Mouse (Mus musculus) neural tube, embryonic 14.5 days (tissue): ENCODE data around the gene Plekhn1. TPM values are rescaled to one million over a fixed set of nuclear protein-coding genes. Genes with fewer than 3 reads are reported as not detected.

Experiments
- ATAC-seq: fragments of 200-750 bp; cut with Nextera tagmentation; 2 replicates; pipeline ENCODE4 v1.8.0; 2017; ENCODE audit warnings: low read depth, mild to moderate bottlenecking, moderate TSS enrichment, moderate library complexity
- H3K27ac ChIP-seq: fragments of 300-500 bp; sonication (generic); 2 replicates; pipeline ENCODE4 v1.5.1; 2014; ENCODE audit warnings: low read depth, mild to moderate bottlenecking, control low read depth, low read length, moderate library complexity, mixed read lengths
- H3K27me3 ChIP-seq: fragments of 300-500 bp; sonication (generic); 2 replicates; pipeline ENCODE4 v1.6.1; 2014; ENCODE audit warnings: low read length; ENCODE audit not compliant: control insufficient read depth, insufficient read depth
- H3K36me3 ChIP-seq: fragments of 300-500 bp; sonication (generic); 2 replicates; pipeline ENCODE4 v1.6.1; 2014; ENCODE audit warnings: low read length, mixed read lengths; ENCODE audit not compliant: control insufficient read depth, insufficient read depth
- H3K4me1 ChIP-seq: fragments of 300-500 bp; sonication (generic); 2 replicates; pipeline ENCODE4 v1.6.1; 2014; ENCODE audit warnings: low read length; ENCODE audit not compliant: control insufficient read depth, insufficient read depth
- H3K4me2 ChIP-seq: fragments of 300-500 bp; sonication (generic); 2 replicates; pipeline ENCODE4 v1.6.1; 2014; ENCODE audit warnings: mild to moderate bottlenecking, low read depth, low read length, control low read depth
- H3K4me3 ChIP-seq: fragments of 300-500 bp; sonication (generic); 2 replicates; pipeline ENCODE4 v1.5.1; 2014; ENCODE audit warnings: low read depth, low read length, control low read depth, mixed read lengths
- H3K9ac ChIP-seq: fragments of 300-500 bp; sonication (generic); replicated peaks from 2 replicates; pipeline ENCODE4 v1.6.1; 2014; ENCODE audit warnings: low read depth, mild to moderate bottlenecking, control low read depth, low read length, mixed read lengths
- H3K9me3 ChIP-seq: fragments of 300-500 bp; sonication (generic); 2 replicates; pipeline ENCODE4 v1.6.1; 2016; ENCODE audit warnings: low read length; ENCODE audit not compliant: control insufficient read depth
- WGBS: fragments of 180-500 bp; shearing (Covaris S2); extraction: QIAGEN DNeasy Blood & Tissue Kit; methylation state at CpG from one replicate; pipeline ENCODE4 v1.1.7; 2014; 5-methylcytosine and 5-hydroxymethylcytosine counted together
- polyA plus RNA-seq: library from polyadenylated mRNA; unstranded; fragments of >200 nt; fragmentation: Nextera tagmentation; extraction: Ambion mirVana; gene quantifications from 2 replicates; pipeline ENCODE4 v1.2.1, GENCODE M21; 2014

Gene Plekhn1
- polyA plus RNA-seq, 1 experiment from 2014 or later = 31.6 TPM

DNA sequence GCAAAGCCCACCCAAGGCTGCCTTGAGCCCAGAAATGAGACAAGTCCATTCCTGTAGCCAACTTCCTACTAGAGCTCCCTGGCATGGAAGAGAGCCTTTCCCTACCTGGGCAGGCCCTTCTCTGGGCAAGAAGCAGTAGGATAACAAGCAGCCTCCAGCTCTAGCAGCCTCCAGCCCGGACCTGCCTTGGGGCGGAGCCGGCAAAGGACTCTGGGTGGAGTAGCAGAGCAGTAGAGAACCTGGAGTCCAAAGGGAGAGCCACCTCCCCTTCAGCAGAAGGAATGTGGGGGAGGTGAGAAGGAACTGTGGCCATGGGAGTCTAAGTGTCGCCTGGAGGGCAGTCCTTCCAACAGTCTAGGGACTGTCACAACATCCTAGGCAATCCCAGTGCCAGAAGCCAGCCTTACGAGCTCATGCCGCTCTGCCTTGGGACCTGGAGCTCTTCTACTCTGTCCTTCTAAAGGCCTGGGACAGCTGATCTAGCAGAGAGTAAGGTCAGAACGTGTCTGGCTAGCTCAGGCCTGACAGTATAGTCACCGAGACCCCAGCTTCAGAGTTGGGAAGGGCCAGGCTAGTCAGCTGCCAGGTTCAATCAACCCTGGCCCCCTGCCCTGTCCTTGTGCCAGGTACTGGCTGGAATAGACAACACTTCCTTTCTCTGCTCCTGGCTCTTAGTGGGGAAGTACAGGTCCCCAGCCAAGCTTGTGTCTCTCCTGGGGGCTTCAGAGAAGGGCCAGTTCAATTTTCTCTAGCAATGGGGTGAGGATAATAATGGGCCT, 42.0 kb downstream of the Plekhn1 start:
- Histone ChIP-seq H3K36me3 (no peaks in the 10 kb centered on the region; the same call in 1 of the 2 replicates), H3K9ac (no peak overlapping the region), H3K27me3 (no peaks in the 10 kb centered on the region), H3K27ac (0 out of 2 replicates have a peak overlapping the region, but pooled peaks have one; percentile 28), H3K9me3 (no peaks in the 10 kb centered on the region), H3K4me1 (peaks cover 52% of the 10 kb centered on the region), H3K4me2 (no peak overlapping the region), H3K4me3 (no peak overlapping the region)
- WGBS = 54% methylated on average over 8 of the region's 8 CpGs
- ATAC-seq = no peak

DNA sequence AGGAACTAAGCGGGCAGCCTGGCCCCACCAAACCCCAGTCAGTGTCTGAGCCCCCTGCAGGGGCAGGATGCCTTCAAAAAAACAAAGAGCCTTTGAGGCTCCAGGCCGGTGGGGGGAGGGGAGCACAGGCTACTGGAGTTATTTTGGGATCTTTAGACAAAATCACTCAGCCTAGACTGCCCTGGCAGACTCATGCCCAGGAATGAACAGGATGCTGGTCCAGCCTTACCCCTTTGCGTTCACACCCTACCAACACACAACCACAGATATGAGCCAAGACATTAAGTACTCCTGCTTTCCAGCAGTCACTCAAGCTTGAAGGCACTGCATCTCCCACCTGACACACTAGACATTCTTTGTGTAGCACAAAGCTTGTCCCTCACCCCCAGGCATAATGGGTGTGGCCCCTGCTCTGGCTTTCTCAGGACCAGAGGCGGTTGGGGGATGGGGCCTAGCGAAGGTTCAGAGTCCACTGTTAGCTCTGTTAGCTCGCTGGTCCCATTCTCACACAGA, 45.8 kb downstream of the Plekhn1 start:
- Histone ChIP-seq H3K27ac (peak overlapping the region; percentile 74), H3K4me3 (no peak overlapping the region), H3K36me3 (no peaks in the 10 kb centered on the region; the same call in 1 of the 2 replicates), H3K9me3 (no peaks in the 10 kb centered on the region), H3K9ac (no peak overlapping the region; the same call in 1 of the 2 replicates), H3K4me2 (peak overlapping the region; percentile 33; the same call in 1 of the 2 replicates), H3K27me3 (no peaks in the 10 kb centered on the region), H3K4me1 (peaks cover 60% of the 10 kb centered on the region)
- WGBS = 9% methylated on average over 6 of the region's 6 CpGs
- ATAC-seq = peak; percentile 36; the same call in 1 of the 2 replicates

DNA sequence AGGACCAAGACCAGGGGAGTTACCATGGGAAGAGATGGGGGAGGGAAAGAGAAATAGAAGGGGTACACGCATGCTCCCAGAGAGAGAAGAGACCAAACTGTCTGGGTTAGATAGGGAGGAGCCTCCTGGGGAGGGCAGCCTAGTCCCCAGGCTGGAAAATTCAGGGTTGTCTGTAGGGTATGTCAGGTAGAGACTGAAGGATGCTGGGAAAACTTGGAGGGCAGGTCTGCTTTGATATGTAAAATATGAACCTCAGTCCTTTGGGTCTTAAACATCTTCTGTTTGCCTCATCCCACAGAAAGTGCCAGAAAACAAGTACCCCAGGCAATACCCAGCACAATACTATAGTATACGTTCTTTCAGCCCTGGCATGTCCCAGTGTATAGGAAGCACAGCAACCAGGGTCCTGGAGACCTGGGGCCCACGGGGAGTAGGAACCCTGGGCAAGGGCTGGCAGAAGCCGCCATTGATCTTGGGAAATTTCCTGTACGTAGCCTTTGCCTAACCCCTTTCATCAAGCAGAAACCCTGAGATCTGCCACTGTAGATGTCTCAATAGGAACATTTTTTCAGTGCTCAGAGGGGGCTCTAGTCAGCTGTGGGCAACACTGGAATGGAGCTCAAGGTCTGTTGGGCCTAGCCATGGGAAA, 46.4 kb downstream of the Plekhn1 start:
- peaks cover 61% of the 10 kb centered on the region for H3K4me1 ChIP-seq
- H3K27me3 ChIP-seq = no peaks in the 10 kb centered on the region
- H3K9ac ChIP-seq = no peak overlapping the region
- H3K4me2 ChIP-seq = no peak overlapping the region
- 33% methylated on average over 5 of the region's 5 CpGs for WGBS
- ATAC-seq = no peak
- no peaks in the 10 kb centered on the region; the same call in 1 of the 2 replicates for H3K36me3 ChIP-seq
- H3K9me3 ChIP-seq = no peaks in the 10 kb centered on the region
- H3K27ac ChIP-seq = peak overlapping the region; percentile 74; the same call in 1 of the 2 replicates
- H3K4me3 ChIP-seq = no peak overlapping the region

DNA sequence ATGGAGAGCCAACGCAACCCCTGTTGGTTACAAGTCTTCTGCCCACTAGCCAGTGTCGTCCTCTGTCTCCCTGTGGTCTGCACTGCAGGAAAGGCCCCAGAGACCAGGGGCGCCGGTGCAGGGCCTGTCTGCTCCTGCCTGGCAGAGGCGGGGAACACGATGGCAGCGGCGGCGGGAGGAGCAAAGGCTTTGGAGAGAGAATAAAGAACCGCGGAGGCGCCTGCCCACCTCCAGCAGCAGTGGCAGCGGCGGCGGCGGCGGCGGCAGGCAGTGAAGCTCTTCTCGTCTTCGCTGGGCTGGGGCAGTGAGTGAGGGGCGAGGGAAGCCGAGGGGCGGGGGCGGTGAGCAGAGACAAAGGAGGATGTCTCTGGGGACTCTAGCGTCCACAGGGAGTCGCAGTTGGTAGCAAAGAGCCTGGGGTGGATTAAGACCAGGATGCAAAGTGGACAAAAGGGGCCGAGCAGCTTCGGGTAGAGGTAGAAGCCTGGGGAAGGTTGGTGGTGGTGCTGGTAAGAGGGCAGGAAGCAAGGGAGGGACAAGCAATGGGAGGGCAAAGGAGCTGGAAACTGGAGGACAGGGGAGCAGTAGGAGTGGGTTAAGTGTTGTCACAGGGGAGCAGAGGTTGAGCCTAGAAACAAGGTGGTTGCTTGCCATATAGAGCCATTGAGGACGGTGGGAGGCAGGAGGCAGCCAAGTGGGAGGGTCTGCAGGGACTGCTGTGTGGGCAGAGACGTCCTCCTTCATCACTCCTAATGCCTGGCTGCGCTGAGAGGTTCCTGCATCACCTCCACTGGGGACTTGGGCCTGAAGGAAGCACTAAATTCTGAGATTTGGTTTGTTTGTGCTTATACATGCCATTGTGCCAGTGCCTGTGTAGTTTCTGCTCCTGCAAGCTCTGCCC, 48.5 kb downstream of the Plekhn1 start:
- H3K9ac ChIP-seq = peak overlapping the region; percentile 84
- H3K4me2 ChIP-seq = peak overlapping the region; percentile 83
- H3K4me3 ChIP-seq = peak overlapping the region; percentile 55
- 4% methylated on average over 30 of the region's 31 CpGs for WGBS
- no peaks in the 10 kb centered on the region for H3K27me3 ChIP-seq
- no peaks in the 10 kb centered on the region for H3K9me3 ChIP-seq
- peak overlapping the region; percentile 94 for H3K27ac ChIP-seq
- ATAC-seq = peak; percentile 50
- peaks cover 5% of the 10 kb centered on the region; the same call in 1 of the 2 replicates for H3K36me3 ChIP-seq
- peaks cover 79% of the 10 kb centered on the region for H3K4me1 ChIP-seq

DNA sequence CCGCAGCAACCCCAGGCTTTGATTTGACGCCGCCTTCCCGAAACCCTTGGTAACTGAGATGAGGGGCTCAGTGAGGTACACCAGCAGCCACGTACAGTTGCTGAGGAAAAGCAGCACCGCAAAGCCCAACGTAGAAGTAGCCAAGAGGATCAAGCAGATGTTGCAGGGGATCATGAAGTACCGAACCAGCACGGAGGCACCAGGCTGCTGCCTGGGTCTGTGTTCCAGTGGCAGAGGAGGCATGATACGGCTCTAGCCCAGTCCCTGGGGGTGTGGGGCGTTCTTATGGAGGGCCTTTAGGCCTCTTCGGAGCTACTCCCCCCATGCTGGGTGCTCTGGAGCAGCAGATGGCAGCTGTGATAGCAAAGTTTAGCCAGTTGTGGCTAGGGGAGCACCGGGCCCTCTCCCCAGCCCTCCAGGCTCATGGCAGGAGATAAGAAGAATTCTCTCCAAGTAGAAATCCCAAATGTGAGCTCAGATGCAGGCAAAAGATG, 49.2 kb downstream of the Plekhn1 start:
- H3K4me2 ChIP-seq = peak overlapping the region; percentile 83
- WGBS = 52% methylated on average over 13 of the region's 13 CpGs
- H3K27ac ChIP-seq = peak overlapping the region; percentile 94
- H3K4me1 ChIP-seq = peaks cover 84% of the 10 kb centered on the region
- no peaks in the 10 kb centered on the region for H3K9me3 ChIP-seq
- H3K36me3 ChIP-seq = peaks cover 5% of the 10 kb centered on the region; the same call in 1 of the 2 replicates
- ATAC-seq = peak; percentile 7; the same call in 1 of the 2 replicates
- H3K9ac ChIP-seq = peak overlapping the region; percentile 84
- peak overlapping the region; percentile 55 for H3K4me3 ChIP-seq
- H3K27me3 ChIP-seq = no peaks in the 10 kb centered on the region

DNA sequence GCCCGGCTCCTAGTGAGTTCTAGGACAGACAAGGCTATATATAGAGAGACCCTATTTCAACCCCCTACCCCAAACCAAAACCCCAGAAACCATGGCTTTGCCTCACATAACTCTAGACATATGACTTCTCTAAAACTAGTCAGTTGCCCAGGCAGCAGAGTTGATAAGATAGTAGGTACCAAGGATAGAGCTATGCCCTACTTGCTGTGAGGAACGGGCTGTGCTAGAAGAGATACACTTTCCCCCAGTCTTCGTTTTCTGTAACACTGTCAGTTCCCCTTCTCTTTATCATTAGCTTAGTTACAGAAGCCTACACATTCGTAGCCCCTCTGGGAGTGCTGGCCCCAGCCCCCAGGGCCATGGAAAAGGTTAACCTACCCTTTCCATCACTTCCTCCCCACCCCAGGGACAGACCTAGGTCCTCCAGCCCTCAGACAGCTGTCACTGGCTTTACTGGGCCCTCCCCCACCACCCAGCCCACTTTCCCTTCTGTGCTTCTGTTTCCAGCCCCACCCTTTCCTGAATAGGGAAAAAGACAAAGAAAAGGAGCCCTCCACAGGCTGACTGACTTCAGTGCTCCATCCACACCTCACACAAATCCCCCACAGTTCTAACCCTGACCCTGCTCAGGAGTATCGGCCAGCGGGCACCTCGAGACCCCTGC, 50.2 kb downstream of the Plekhn1 start:
- H3K4me1 ChIP-seq = peaks cover 83% of the 10 kb centered on the region
- ATAC-seq = no peak
- peak overlapping the region; percentile 94 for H3K27ac ChIP-seq
- 75% methylated on average over 7 of the region's 7 CpGs for WGBS
- H3K4me2 ChIP-seq = peak overlapping the region; percentile 83
- peak overlapping the region; percentile 84 for H3K9ac ChIP-seq
- H3K36me3 ChIP-seq = peaks cover 11% of the 10 kb centered on the region
- H3K27me3 ChIP-seq = no peaks in the 10 kb centered on the region
- H3K9me3 ChIP-seq = no peaks in the 10 kb centered on the region
- peak overlapping the region; percentile 55 for H3K4me3 ChIP-seq

DNA sequence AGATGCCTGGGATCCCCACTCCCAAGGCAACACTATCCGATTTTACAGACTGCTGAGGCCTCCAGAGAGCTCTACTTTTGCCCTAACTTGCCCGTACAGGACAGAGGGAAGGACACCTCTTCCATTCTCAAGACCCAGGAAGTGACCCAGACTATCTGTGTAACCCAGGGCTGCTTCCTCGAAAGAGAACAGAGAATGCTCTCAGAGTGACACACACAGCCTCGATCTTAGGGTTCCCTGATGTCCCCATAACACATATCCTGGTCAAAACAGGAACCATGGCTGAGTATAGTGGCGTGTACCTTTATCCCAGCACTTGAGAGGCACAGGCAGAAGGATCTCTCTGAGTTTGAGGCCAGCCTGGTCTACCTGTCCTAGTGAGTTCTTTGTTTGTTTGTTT, 50.9 kb downstream of the Plekhn1 start:
- H3K27ac ChIP-seq = no peak overlapping the region
- no peaks in the 10 kb centered on the region for H3K9me3 ChIP-seq
- 85% methylated on average over 5 of the region's 5 CpGs for WGBS
- peak overlapping the region; percentile 55 for H3K4me3 ChIP-seq
- peak overlapping the region; percentile 83 for H3K4me2 ChIP-seq
- H3K9ac ChIP-seq = 0 out of 2 replicates have a peak overlapping the region, but pooled peaks have one; percentile 17
- H3K27me3 ChIP-seq = no peaks in the 10 kb centered on the region
- no peak for ATAC-seq
- H3K4me1 ChIP-seq = peaks cover 76% of the 10 kb centered on the region
- peaks cover 18% of the 10 kb centered on the region for H3K36me3 ChIP-seq

DNA sequence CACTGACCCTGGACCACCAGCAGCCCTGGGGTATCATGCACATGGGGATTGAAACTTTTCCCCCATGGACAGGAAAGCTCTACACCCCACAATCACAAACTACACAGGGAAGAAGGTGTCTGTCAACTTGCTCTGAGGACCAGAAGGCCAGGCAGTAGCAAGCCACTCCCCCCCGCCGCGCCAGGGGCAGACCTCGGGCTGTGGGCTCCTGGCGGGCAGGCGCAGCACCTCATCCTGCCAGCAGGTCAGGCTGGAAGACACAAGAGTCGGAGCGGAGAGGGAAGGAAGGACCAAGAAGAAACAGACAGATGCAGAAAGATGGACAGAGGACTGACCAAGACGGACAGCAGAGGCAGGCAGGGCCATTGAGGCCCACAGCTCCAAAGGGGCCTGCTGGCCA, 57.0 kb downstream of the Plekhn1 start:
- Histone ChIP-seq H3K4me2 (no peak overlapping the region), H3K27me3 (no peaks in the 10 kb centered on the region), H3K4me3 (no peak overlapping the region), H3K9ac (no peak overlapping the region), H3K4me1 (peaks cover 21% of the 10 kb centered on the region), H3K36me3 (peaks cover 77% of the 10 kb centered on the region), H3K27ac (no peak overlapping the region), H3K9me3 (no peaks in the 10 kb centered on the region)
- 94% methylated on average over 9 of the region's 9 CpGs for WGBS
- ATAC-seq = no peak
